8 mouse cellular contexts compared by ENCODE assay signal in the genomic region with DNA sequence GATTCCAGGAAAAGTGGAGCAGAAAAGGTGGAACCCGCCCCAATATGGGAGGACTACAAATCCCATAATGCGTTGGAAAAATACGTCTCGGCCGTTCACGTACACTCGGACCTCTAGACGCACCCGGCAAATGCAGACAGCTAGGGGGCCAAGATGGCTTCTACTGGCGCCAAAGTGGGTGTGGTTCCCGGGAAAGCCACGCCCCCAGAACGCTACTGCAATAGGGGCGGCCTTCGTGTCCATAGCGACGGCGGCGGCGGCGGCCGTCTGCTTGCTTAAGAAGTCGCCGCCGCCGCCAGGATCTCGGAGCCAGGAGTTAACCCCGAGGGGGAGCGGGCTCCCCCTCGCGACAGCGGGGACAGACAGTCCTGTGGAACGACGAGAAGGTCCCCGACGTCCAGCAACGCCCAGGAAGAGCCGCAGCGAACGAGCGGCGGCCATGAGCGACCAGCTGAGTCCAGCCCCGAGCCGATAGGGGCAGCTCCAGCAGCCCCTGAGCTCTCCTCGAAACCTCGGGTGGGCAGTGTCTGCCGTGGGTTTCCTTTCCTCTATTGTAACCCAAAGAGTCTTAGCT. TPM values are rescaled to one million over a fixed set of nuclear protein-coding genes. Genes with fewer than 3 reads are reported as not detected.
DNase-seq lines count a peak whose midpoint lies in the region; ATAC-seq lines count a peak whose summit lies in the region.

Ttll13 (plus strand) TSS at position 229 of the 574 bp plus-strand sequence.

- H3K9me3 ChIP-seq in hindbrain, embryonic 12.5 days (replicated peaks), result no peaks in the 10 kb centered on the region

- H3K4me2 ChIP-seq in hindbrain, embryonic 12.5 days (replicated peaks), result peak within 1 kb of the TSS; percentile 55

- peak within 1 kb of the TSS; percentile 84 for H3K27ac ChIP-seq in hindbrain, embryonic 12.5 days

- peak within 1 kb of the TSS; percentile 59 for H3K9ac ChIP-seq in hindbrain, embryonic 12.5 days

- peaks cover 2% of the 10 kb centered on the region for H3K27me3 ChIP-seq in hindbrain, embryonic 12.5 days

- under 1% methylated on average over 48 of the region's 48 CpGs for WGBS in hindbrain, embryonic 12.5 days

- peak; percentile 99 for DNase-seq in Muller cell, postnatal 12 days (ENCODE audit: inconsistent ontology term)
- DNase-seq in cerebellum, adult 9-11 months, result peak; percentile 98
- peak; percentile 96 to 97 for DNase-seq in frontal cortex, adult 2 months (ENCODE audit: extremely low spot score in 1 of 2, low spot score in 1 of 2)
- DNase-seq in layer of hippocampus, postnatal 14 days (ENCODE audit: low spot score in 2 of 2), result peak; percentile 93 to 97
- DNase-seq in lung, postnatal 14 days, result peak; percentile 98
- DNase-seq in retina, adult 2 months (ENCODE audit: low read depth, low spot score), result peak; percentile 91
- DNase-seq in thymus, postnatal 36 days, result peak; percentile 94 to 97

- peak; percentile 98 for ATAC-seq in hindbrain, embryonic 12.5 days (ENCODE audit: low FRiP score)

- no peaks in the 10 kb centered on the region for H3K4me1 ChIP-seq in hindbrain, embryonic 12.5 days

- peak within 1 kb of the TSS; percentile 45 for H3K4me3 ChIP-seq in hindbrain, embryonic 12.5 days

- H3K36me3 ChIP-seq in hindbrain, embryonic 12.5 days, result 0 out of 2 replicates have a peak, but pooled peaks cover 2% of the 10 kb centered on the region

RNA-seq across cellular contexts. Expression of gene Ttll13, which starts in this region (rescaled TPM):
- 0.90 and 1.7 TPM in 2 replicates for polyA plus RNA-seq in frontal cortex, adult 2 months (2012; rRNA removed)
- polyA plus RNA-seq in hindbrain, embryonic 12.5 days (2016; fragmentation: Nextera tagmentation; extraction: Ambion mirVana), result 2.0 and 2.7 TPM in 2 replicates
- total RNA-seq in layer of hippocampus, postnatal 14 days (2021), result 1 to 10 TPM in 1 of 2 experiments, under 1 TPM in 1; 0.95 to 1.6 TPM

Comparison
In these comparisons a context has a peak if more than half of its experiments do, and no peak if none do; other contexts are left out.
1. Peak in every context shown above with its lines: DNase-seq, ATAC-seq, H3K4me3 ChIP-seq and H3K27ac ChIP-seq.